Mouse (Mus musculus): ENCODE results near the gene Nr1h4. TPM values are rescaled to one million over a fixed set of nuclear protein-coding genes. Genes with fewer than 3 reads are reported as not detected.

Nr1h4 gene
- polyA plus RNA-seq, 1 experiment from 2014 or later, result not detected

GRCm38 (mm10) chr10:89491321-89491720, 42.1 kb downstream of the Nr1h4 start:
- H3K27ac ChIP-seq, result no peak overlapping the region
- H3K9me3 ChIP-seq, result no peaks in the 10 kb centered on the region
- H3K27me3 ChIP-seq, result no peaks in the 10 kb centered on the region
- no peak overlapping the region for H3K4me2 ChIP-seq (replicated peaks)
- no peaks in the 10 kb centered on the region for H3K36me3 ChIP-seq
- H3K4me3 ChIP-seq, result no peak overlapping the region
- ATAC-seq (ENCODE audit: insufficient number of reproducible peaks, insufficient read depth, low FRiP score, low TSS enrichment), result 0 out of 2 replicates have a peak, but pooled peaks have one; percentile 41
- no peaks in the 10 kb centered on the region for H3K4me1 ChIP-seq
- no peak overlapping the region for H3K9ac ChIP-seq
- 28% methylated on average over 3 of the region's 3 CpGs for WGBS

GRCm38 (mm10) chr10:89490250-89490649, 43.1 kb downstream of the Nr1h4 start:
- Histone ChIP-seq H3K9ac (no peak overlapping the region), H3K4me2 (replicated peaks) (no peak overlapping the region), H3K36me3 (no peaks in the 10 kb centered on the region), H3K27me3 (no peaks in the 10 kb centered on the region), H3K4me1 (no peaks in the 10 kb centered on the region), H3K27ac (no peak overlapping the region), H3K9me3 (no peaks in the 10 kb centered on the region), H3K4me3 (no peak overlapping the region)
- no peak for ATAC-seq (ENCODE audit: insufficient number of reproducible peaks, insufficient read depth, low FRiP score, low TSS enrichment)
- WGBS, result 84% methylated on average over 3 of the region's 3 CpGs

DNA sequence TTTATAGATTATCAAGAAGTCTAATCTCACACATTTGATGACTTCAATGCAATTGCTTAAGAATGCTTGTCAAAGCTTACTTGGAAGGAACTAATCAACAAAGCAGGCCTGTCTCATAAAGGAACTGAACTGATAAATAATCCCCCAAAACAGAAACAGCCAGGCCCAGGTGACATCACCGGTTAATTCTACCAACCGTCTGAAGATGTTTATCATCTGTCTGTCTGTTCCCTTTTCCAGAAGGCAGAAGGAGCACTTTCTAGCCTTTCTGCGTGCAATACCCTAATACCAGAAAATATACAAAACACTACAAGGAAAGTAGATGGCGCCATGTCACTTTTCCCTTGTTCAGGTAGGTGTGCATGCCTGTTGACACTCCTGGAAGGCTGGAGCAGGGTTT, 43.9 kb downstream of the Nr1h4 start:
- Histone ChIP-seq H3K4me2 (replicated peaks) (no peak overlapping the region), H3K36me3 (no peaks in the 10 kb centered on the region), H3K4me3 (no peak overlapping the region), H3K27me3 (no peaks in the 10 kb centered on the region), H3K9me3 (no peaks in the 10 kb centered on the region), H3K9ac (no peak overlapping the region), H3K27ac (no peak overlapping the region), H3K4me1 (no peaks in the 10 kb centered on the region)
- ATAC-seq (ENCODE audit: insufficient number of reproducible peaks, insufficient read depth, low FRiP score, low TSS enrichment), result no peak
- WGBS, result 84% methylated on average over 4 of the region's 4 CpGs

DNA sequence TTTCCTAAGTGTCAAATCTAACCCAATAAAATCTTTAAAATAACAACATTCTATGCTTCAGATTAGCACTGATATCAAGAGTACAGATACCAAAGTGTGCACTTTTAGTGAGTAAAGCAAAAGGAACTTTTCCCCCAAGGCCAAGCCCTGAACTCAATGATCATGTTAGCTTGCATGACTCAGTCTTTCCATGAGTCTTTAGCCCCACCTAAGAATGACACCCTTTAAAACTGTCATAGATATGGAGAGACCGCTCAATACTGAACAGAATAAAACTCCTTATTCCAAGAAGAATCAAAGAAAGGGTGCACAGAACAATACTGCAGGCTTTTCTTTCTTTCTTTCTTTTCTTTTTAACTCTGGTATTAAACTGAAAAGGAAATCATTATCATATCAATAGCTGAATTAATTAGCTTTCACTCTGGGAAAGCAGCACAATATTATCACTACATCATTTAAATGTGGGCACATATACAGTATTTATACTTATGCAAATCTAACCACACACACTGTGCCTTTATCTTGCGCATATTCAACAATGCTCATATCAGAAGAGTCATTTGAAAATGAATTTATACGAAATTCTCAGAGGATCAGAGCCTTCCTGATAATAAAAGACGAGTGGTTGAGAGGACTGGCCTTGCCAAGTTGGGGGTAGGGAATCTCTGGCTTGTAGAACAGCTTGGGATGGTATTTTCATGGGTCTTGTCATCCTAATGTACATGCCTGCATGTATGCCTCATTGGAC, 46.2 kb downstream of the Nr1h4 start:
- no peaks in the 10 kb centered on the region for H3K4me1 ChIP-seq
- no peak for ATAC-seq (ENCODE audit: insufficient number of reproducible peaks, insufficient read depth, low FRiP score, low TSS enrichment)

GRCm38 (mm10) chr10:89484907-89485306, 48.5 kb downstream of the Nr1h4 start:
- Histone ChIP-seq H3K27ac (no peak overlapping the region), H3K9ac (no peak overlapping the region), H3K9me3 (no peaks in the 10 kb centered on the region), H3K4me2 (replicated peaks) (no peak overlapping the region), H3K27me3 (no peaks in the 10 kb centered on the region), H3K36me3 (no peaks in the 10 kb centered on the region), H3K4me3 (no peak overlapping the region), H3K4me1 (no peaks in the 10 kb centered on the region)
- ATAC-seq (ENCODE audit: insufficient number of reproducible peaks, insufficient read depth, low FRiP score, low TSS enrichment), result no peak

More for the DNA sequence above, 46.2 kb downstream of the Nr1h4 start:
- WGBS, result 64% methylated on average over 4 of the region's 4 CpGs
- Histone ChIP-seq H3K27me3 (no peaks in the 10 kb centered on the region), H3K27ac (no peak overlapping the region), H3K4me3 (no peak overlapping the region), H3K9me3 (no peaks in the 10 kb centered on the region), H3K9ac (no peak overlapping the region), H3K4me2 (replicated peaks) (no peak overlapping the region), H3K36me3 (no peaks in the 10 kb centered on the region)

DNA sequence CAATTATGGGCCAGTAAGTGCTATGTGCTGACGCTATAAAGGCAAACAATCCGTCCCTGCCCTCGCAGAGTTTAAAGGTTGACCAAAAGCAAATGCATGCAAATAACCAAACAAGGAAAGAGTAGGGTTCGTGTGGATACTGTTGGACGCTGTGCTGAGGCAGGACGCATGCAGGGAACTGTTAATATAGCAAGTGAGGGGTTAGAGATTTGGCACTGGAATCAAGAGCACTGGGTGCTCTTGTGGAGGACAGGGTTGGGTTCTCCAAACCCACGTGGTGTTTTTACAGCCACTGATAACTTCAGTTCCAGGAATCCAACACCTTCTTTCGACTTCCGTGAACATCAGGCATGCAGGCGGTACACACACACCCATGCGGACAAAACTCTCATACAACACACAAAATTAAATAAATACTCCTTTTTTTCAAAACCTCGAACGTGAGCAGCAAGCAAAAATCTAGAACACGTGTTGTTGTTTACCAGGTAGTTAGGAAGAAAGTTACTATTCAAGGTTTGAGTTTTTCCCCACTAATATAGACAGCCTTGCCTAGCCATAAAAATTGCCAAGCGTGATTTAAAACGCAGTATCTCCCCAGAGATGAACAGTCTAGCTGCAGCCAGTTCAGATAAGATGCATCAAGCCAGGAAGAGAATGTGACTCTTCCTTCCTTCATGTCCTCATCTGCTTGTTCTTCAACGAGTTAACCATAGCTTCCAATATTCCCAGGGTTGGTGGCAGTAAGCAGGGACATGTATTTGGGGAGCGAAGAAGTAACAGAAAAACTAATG, 49.4 kb downstream of the Nr1h4 start:
- WGBS, result 86% methylated on average over 18 of the region's 18 CpGs
- H3K4me3 ChIP-seq, result no peak overlapping the region
- H3K36me3 ChIP-seq, result no peaks in the 10 kb centered on the region
- H3K4me2 ChIP-seq (replicated peaks), result no peak overlapping the region
- no peaks in the 10 kb centered on the region for H3K9me3 ChIP-seq
- no peak overlapping the region for H3K9ac ChIP-seq
- no peak overlapping the region for H3K27ac ChIP-seq
- H3K4me1 ChIP-seq, result no peaks in the 10 kb centered on the region
- ATAC-seq (ENCODE audit: insufficient number of reproducible peaks, insufficient read depth, low FRiP score, low TSS enrichment), result no peak
- H3K27me3 ChIP-seq, result no peaks in the 10 kb centered on the region

GRCm38 (mm10) chr10:89483113-89483512, 50.3 kb downstream of the Nr1h4 start:
- H3K9ac ChIP-seq, result no peak overlapping the region
- H3K36me3 ChIP-seq, result no peaks in the 10 kb centered on the region
- ATAC-seq (ENCODE audit: insufficient number of reproducible peaks, insufficient read depth, low FRiP score, low TSS enrichment), result no peak
- H3K9me3 ChIP-seq, result no peaks in the 10 kb centered on the region
- no peak overlapping the region for H3K27ac ChIP-seq
- H3K4me2 ChIP-seq (replicated peaks), result no peak overlapping the region
- no peaks in the 10 kb centered on the region for H3K4me1 ChIP-seq
- no peak overlapping the region for H3K4me3 ChIP-seq
- H3K27me3 ChIP-seq, result no peaks in the 10 kb centered on the region
- 91% methylated on average over 14 of the region's 14 CpGs for WGBS

DNA sequence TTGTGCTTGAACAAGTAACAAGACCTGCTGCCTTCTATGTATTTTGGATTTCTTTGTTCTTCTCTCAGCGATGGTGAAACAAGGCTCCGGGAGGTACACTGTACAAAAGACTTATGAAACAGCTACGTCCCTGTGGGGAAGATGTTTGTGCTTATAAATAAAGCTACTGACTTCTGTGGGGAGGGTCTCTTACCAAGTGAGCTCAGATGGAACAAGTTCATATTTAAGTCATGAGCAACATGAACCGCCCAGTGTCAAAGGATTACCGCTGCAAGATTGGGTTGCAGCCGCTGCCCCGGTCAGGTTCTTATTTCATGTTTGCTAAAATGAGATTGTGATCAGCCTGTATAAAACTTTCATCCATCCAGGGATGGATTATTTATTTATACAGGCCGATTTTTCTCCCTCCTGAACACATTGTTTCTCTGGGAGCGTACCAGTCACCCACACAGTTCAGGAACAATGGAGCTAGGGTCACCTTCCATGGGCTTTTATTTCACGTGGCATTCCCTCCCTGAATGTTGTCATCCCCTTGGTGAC, 51.2 kb downstream of the Nr1h4 start:
- Histone ChIP-seq H3K9ac (no peak overlapping the region), H3K4me1 (no peaks in the 10 kb centered on the region), H3K4me3 (no peak overlapping the region), H3K27ac (no peak overlapping the region), H3K4me2 (replicated peaks) (no peak overlapping the region), H3K27me3 (no peaks in the 10 kb centered on the region), H3K36me3 (no peaks in the 10 kb centered on the region), H3K9me3 (no peaks in the 10 kb centered on the region)
- 63% methylated on average over 10 of the region's 10 CpGs for WGBS
- no peak for ATAC-seq (ENCODE audit: insufficient number of reproducible peaks, insufficient read depth, low FRiP score, low TSS enrichment)

DNA sequence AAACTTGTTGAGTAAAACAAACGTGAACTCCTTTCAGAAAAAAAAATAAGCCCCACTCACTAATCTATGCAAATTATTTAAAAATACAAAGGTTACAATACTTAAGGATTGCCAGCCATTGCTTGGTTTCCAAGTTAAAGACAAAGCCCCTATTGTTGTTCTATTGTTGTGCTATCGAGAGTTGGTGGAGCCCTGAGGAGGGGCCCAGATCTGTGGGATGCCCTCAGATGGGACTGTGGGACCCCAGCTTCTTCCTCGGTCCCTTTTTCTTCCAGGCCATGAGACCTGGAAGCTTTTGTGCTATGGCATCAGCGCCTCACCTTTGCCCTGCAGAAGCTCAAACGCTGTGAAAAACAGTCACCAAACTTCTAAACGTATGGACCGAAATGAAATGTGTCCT, 51.7 kb downstream of the Nr1h4 start:
- ATAC-seq (ENCODE audit: insufficient number of reproducible peaks, insufficient read depth, low FRiP score, low TSS enrichment), result no peak
- H3K4me3 ChIP-seq, result no peak overlapping the region
- H3K9ac ChIP-seq, result no peak overlapping the region
- no peak overlapping the region for H3K27ac ChIP-seq
- no peaks in the 10 kb centered on the region for H3K9me3 ChIP-seq
- no peaks in the 10 kb centered on the region for H3K4me1 ChIP-seq
- H3K27me3 ChIP-seq, result no peaks in the 10 kb centered on the region
- WGBS, result 40% methylated on average over 7 of the region's 7 CpGs
- H3K4me2 ChIP-seq (replicated peaks), result no peak overlapping the region
- H3K36me3 ChIP-seq, result no peaks in the 10 kb centered on the region

DNA sequence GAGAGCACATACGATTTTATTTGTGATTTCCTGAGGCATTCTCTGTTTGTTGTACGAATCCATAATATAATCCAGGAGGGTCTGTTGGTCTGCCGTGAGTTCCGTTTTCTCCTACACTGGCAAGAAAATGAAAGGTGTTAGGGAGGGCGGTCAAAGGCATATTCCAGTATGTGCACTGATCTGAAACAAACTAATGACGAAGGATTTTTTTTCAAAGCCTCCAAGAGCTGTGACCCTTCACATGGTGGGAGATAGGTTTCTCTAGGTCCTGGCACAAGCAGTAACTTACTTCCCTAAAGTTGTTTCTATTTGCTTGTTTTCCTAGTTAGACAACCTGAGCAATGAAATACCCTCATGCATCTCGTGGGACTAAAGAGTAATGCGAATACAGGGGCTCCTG, 54.6 kb downstream of the Nr1h4 start:
- no peak overlapping the region for H3K27ac ChIP-seq
- no peak overlapping the region for H3K9ac ChIP-seq
- 84% methylated on average over 8 of the region's 8 CpGs for WGBS
- no peaks in the 10 kb centered on the region for H3K27me3 ChIP-seq
- no peaks in the 10 kb centered on the region for H3K9me3 ChIP-seq
- no peak overlapping the region for H3K4me3 ChIP-seq
- H3K36me3 ChIP-seq, result no peaks in the 10 kb centered on the region
- no peak for ATAC-seq (ENCODE audit: insufficient number of reproducible peaks, insufficient read depth, low FRiP score, low TSS enrichment)
- no peaks in the 10 kb centered on the region for H3K4me1 ChIP-seq
- H3K4me2 ChIP-seq (replicated peaks), result no peak overlapping the region

- no peak overlapping the region for H3K27ac ChIP-seq
- H3K36me3 ChIP-seq, result no peaks in the 10 kb centered on the region
- H3K4me2 ChIP-seq (replicated peaks), result no peak overlapping the region
- no peak overlapping the region for H3K9ac ChIP-seq
- no peaks in the 10 kb centered on the region for H3K27me3 ChIP-seq
- H3K9me3 ChIP-seq, result no peaks in the 10 kb centered on the region
- H3K4me1 ChIP-seq, result no peaks in the 10 kb centered on the region
- no peak for ATAC-seq (ENCODE audit: insufficient number of reproducible peaks, insufficient read depth, low FRiP score, low TSS enrichment)
- WGBS, result 76% methylated on average over 7 of the region's 7 CpGs
- H3K4me3 ChIP-seq, result no peak overlapping the region
Observed at GRCm38 (mm10) chr10:89470596-89471353, 62.6 kb downstream of the Nr1h4 start.

All from embryonic facial prominence, embryonic 12.5 days (tissue).